Mouse (Mus musculus): ENCODE measurements around the gene Kif17. TPM values are rescaled to one million over a fixed set of nuclear protein-coding genes. Genes with fewer than 3 reads are reported as not detected.

Gene Kif17
- polyA plus RNA-seq, 1 experiment from 2014 or later: 1.7 TPM

- Histone ChIP-seq H3K9ac (no peak overlapping the region), H3K9me3 (no peaks in the 10 kb centered on the region), H3K4me2 (replicated peaks) (no peak overlapping the region), H3K27ac (no peak overlapping the region), H3K27me3 (replicated peaks) (peaks cover 3% of the 10 kb centered on the region; the same call in 1 of the 2 replicates), H3K4me3 (no peak overlapping the region), H3K4me1 (no peaks in the 10 kb centered on the region), H3K36me3 (no peaks in the 10 kb centered on the region)
- WGBS: 85% methylated on average over 12 of the region's 12 CpGs
- ATAC-seq (ENCODE audit: low FRiP score, low read depth): no peak
Measured at GRCm38 (mm10) chr4:138335036-138335435, 84.8 kb downstream of the Kif17 start.

- ATAC-seq (ENCODE audit: low FRiP score, low read depth): no peak
- no peaks in the 10 kb centered on the region; the same call in 1 of the 2 replicates for H3K27me3 ChIP-seq (replicated peaks)
- no peaks in the 10 kb centered on the region for H3K36me3 ChIP-seq
- no peaks in the 10 kb centered on the region for H3K9me3 ChIP-seq
- H3K4me3 ChIP-seq: no peak overlapping the region
- no peak overlapping the region for H3K27ac ChIP-seq
- WGBS: 84% methylated on average over 6 of the region's 6 CpGs
- no peak overlapping the region for H3K4me2 ChIP-seq (replicated peaks)
- no peaks in the 10 kb centered on the region for H3K4me1 ChIP-seq
- H3K9ac ChIP-seq: no peak overlapping the region
Measured at GRCm38 (mm10) chr4:138335648-138336047, 85.4 kb downstream of the Kif17 start.

- Histone ChIP-seq H3K36me3 (no peaks in the 10 kb centered on the region), H3K4me3 (no peak overlapping the region), H3K9ac (no peak overlapping the region), H3K27ac (no peak overlapping the region), H3K4me1 (no peaks in the 10 kb centered on the region), H3K4me2 (replicated peaks) (no peak overlapping the region), H3K9me3 (no peaks in the 10 kb centered on the region), H3K27me3 (replicated peaks) (no peaks in the 10 kb centered on the region; the same call in 1 of the 2 replicates)
- no peak for ATAC-seq (ENCODE audit: low FRiP score, low read depth)
- WGBS: 83% methylated on average over 5 of the region's 5 CpGs
Measured at GRCm38 (mm10) chr4:138336876-138337275, 86.6 kb downstream of the Kif17 start.

GRCm38 (mm10) chr4:138337341-138337740, 87.1 kb downstream of the Kif17 start:
- H3K9me3 ChIP-seq: no peaks in the 10 kb centered on the region

GRCm38 (mm10) chr4:138339963-138340362, 89.7 kb downstream of the Kif17 start:
- no peak overlapping the region for H3K9ac ChIP-seq
- H3K27me3 ChIP-seq (replicated peaks): no peaks in the 10 kb centered on the region
- 0 out of 2 replicates have a peak, but pooled peaks cover 5% of the 10 kb centered on the region for H3K4me1 ChIP-seq
- WGBS: 35% methylated on average over 4 of the region's 4 CpGs
- no peak overlapping the region for H3K27ac ChIP-seq
- H3K4me3 ChIP-seq: no peak overlapping the region
- H3K4me2 ChIP-seq (replicated peaks): no peak overlapping the region
- ATAC-seq (ENCODE audit: low FRiP score, low read depth): no peak
- H3K36me3 ChIP-seq: no peaks in the 10 kb centered on the region
- H3K9me3 ChIP-seq: no peaks in the 10 kb centered on the region

More at GRCm38 (mm10) chr4:138337341-138337740, 87.1 kb downstream of the Kif17 start:
- 78% methylated on average over 9 of the region's 9 CpGs for WGBS
- Histone ChIP-seq H3K4me3 (no peak overlapping the region), H3K27me3 (replicated peaks) (no peaks in the 10 kb centered on the region; the same call in 1 of the 2 replicates), H3K27ac (no peak overlapping the region), H3K4me2 (replicated peaks) (no peak overlapping the region), H3K9ac (no peak overlapping the region), H3K36me3 (no peaks in the 10 kb centered on the region), H3K4me1 (no peaks in the 10 kb centered on the region)
- no peak for ATAC-seq (ENCODE audit: low FRiP score, low read depth)

- no peak overlapping the region for H3K4me3 ChIP-seq
- H3K9me3 ChIP-seq: no peaks in the 10 kb centered on the region
- H3K27ac ChIP-seq: no peak overlapping the region
- 67% methylated on average over 8 of the region's 8 CpGs for WGBS
- no peak for ATAC-seq (ENCODE audit: low FRiP score, low read depth)
- no peak overlapping the region for H3K9ac ChIP-seq
- no peaks in the 10 kb centered on the region for H3K36me3 ChIP-seq
- no peak overlapping the region for H3K4me2 ChIP-seq (replicated peaks)
- 0 out of 2 replicates have a peak, but pooled peaks cover 5% of the 10 kb centered on the region for H3K4me1 ChIP-seq
- H3K27me3 ChIP-seq (replicated peaks): no peaks in the 10 kb centered on the region
Measured at GRCm38 (mm10) chr4:138341393-138341792, 91.2 kb downstream of the Kif17 start.

GRCm38 (mm10) chr4:138342048-138342447, 91.8 kb downstream of the Kif17 start:
- Histone ChIP-seq H3K9me3 (no peaks in the 10 kb centered on the region), H3K27me3 (replicated peaks) (no peaks in the 10 kb centered on the region), H3K4me2 (replicated peaks) (no peak overlapping the region), H3K4me1 (0 out of 2 replicates have a peak, but pooled peaks cover 5% of the 10 kb centered on the region), H3K27ac (no peak overlapping the region), H3K9ac (no peak overlapping the region), H3K4me3 (no peak overlapping the region), H3K36me3 (no peaks in the 10 kb centered on the region)
- ATAC-seq (ENCODE audit: low FRiP score, low read depth): no peak
- WGBS: 74% methylated on average over 7 of the region's 7 CpGs

- Histone ChIP-seq H3K27ac (no peak overlapping the region), H3K9me3 (no peaks in the 10 kb centered on the region), H3K4me2 (replicated peaks) (no peak overlapping the region), H3K4me1 (0 out of 2 replicates have a peak, but pooled peaks cover 5% of the 10 kb centered on the region), H3K4me3 (no peak overlapping the region), H3K27me3 (replicated peaks) (no peaks in the 10 kb centered on the region), H3K9ac (no peak overlapping the region), H3K36me3 (no peaks in the 10 kb centered on the region)
- 86% methylated on average over 6 of the region's 6 CpGs for WGBS
- no peak for ATAC-seq (ENCODE audit: low FRiP score, low read depth)
Measured at GRCm38 (mm10) chr4:138342778-138343177, 92.5 kb downstream of the Kif17 start.

GRCm38 (mm10) chr4:138343341-138343837, 93.2 kb downstream of the Kif17 start:
- Histone ChIP-seq H3K27me3 (replicated peaks) (no peaks in the 10 kb centered on the region), H3K9me3 (no peaks in the 10 kb centered on the region), H3K4me3 (no peak overlapping the region), H3K9ac (no peak overlapping the region), H3K4me1 (0 out of 2 replicates have a peak, but pooled peaks cover 5% of the 10 kb centered on the region), H3K4me2 (replicated peaks) (no peak overlapping the region), H3K27ac (no peak overlapping the region), H3K36me3 (no peaks in the 10 kb centered on the region)
- no peak for ATAC-seq (ENCODE audit: low FRiP score, low read depth)
- 53% methylated on average over 10 of the region's 10 CpGs for WGBS

GRCm38 (mm10) chr4:138344891-138345545, 94.8 kb downstream of the Kif17 start:
- H3K27ac ChIP-seq: no peak overlapping the region
- H3K9me3 ChIP-seq: no peaks in the 10 kb centered on the region
- no peak overlapping the region for H3K4me2 ChIP-seq (replicated peaks)
- H3K4me3 ChIP-seq: no peak overlapping the region
- no peak for ATAC-seq (ENCODE audit: low FRiP score, low read depth)
- no peaks in the 10 kb centered on the region for H3K36me3 ChIP-seq
- 0 out of 2 replicates have a peak, but pooled peaks cover 5% of the 10 kb centered on the region for H3K4me1 ChIP-seq
- H3K27me3 ChIP-seq (replicated peaks): no peaks in the 10 kb centered on the region
- no peak overlapping the region for H3K9ac ChIP-seq
- WGBS: 81% methylated on average over 9 of the region's 9 CpGs

- Histone ChIP-seq H3K27ac (no peak overlapping the region), H3K9me3 (no peaks in the 10 kb centered on the region), H3K36me3 (no peaks in the 10 kb centered on the region), H3K4me1 (0 out of 2 replicates have a peak, but pooled peaks cover 5% of the 10 kb centered on the region), H3K4me3 (no peak overlapping the region), H3K27me3 (replicated peaks) (no peaks in the 10 kb centered on the region), H3K9ac (no peak overlapping the region), H3K4me2 (replicated peaks) (no peak overlapping the region)
- 82% methylated on average over 1 of the region's 1 CpGs for WGBS
- no peak for ATAC-seq (ENCODE audit: low FRiP score, low read depth)
Measured at GRCm38 (mm10) chr4:138347280-138347679, 97.0 kb downstream of the Kif17 start.

- Histone ChIP-seq H3K27ac (no peak overlapping the region), H3K4me3 (no peak overlapping the region), H3K27me3 (replicated peaks) (no peaks in the 10 kb centered on the region), H3K36me3 (no peaks in the 10 kb centered on the region), H3K9ac (no peak overlapping the region), H3K9me3 (no peaks in the 10 kb centered on the region), H3K4me1 (no peaks in the 10 kb centered on the region), H3K4me2 (replicated peaks) (no peak overlapping the region)
- WGBS: 81% methylated on average over 7 of the region's 7 CpGs
- no peak for ATAC-seq (ENCODE audit: low FRiP score, low read depth)
Measured at GRCm38 (mm10) chr4:138348716-138349115, 98.5 kb downstream of the Kif17 start.
